Mouse (Mus musculus) liver, embryonic 16.5 days (tissue): ENCODE measurements around the gene Fstl4. TPM values are rescaled to one million over a fixed set of nuclear protein-coding genes. Genes with fewer than 3 reads are reported as not detected.

Experiments
- ATAC-seq: fragments of 200-750 bp; cut with Nextera tagmentation; 2 replicates; pipeline ENCODE4 v1.8.0; 2017; ENCODE audit warnings: low read depth, mild to moderate bottlenecking, moderate number of reproducible peaks, moderate library complexity
- H3K27ac ChIP-seq: fragments of 300-500 bp; sonication (generic); 2 replicates; pipeline ENCODE4 v1.5.1; 2014; ENCODE audit warnings: mild to moderate bottlenecking, low read length
- H3K27me3 ChIP-seq: fragments of 300-500 bp; sonication (generic); 2 replicates; pipeline ENCODE4 v1.6.1; 2014; ENCODE audit warnings: low read depth, low read length, mixed read lengths; ENCODE audit not compliant: control insufficient read depth, insufficient read depth
- H3K36me3 ChIP-seq: fragments of 300-500 bp; sonication (generic); 2 replicates; pipeline ENCODE4 v1.6.1; 2014; ENCODE audit warnings: mild to moderate bottlenecking; ENCODE audit not compliant: control insufficient read depth, insufficient read depth
- H3K4me1 ChIP-seq: fragments of 300-500 bp; sonication (generic); 2 replicates; pipeline ENCODE4 v1.6.1; 2014; ENCODE audit warnings: low read depth, low read length, mixed read lengths; ENCODE audit not compliant: control insufficient read depth
- H3K4me2 ChIP-seq: fragments of 300-500 bp; sonication (generic); 2 replicates; pipeline ENCODE4 v1.6.1; 2014; ENCODE audit warnings: low read depth, low read length, mixed read lengths
- H3K4me3 ChIP-seq: fragments of 300-500 bp; sonication (generic); 2 replicates; pipeline ENCODE4 v1.5.1; 2014; ENCODE audit warnings: low read depth, mild to moderate bottlenecking, low read length
- H3K9ac ChIP-seq: fragments of 300-500 bp; sonication (generic); 2 replicates; pipeline ENCODE4 v1.6.1; 2014; ENCODE audit warnings: low read depth, low read length
- H3K9me3 ChIP-seq: fragments of 300-500 bp; sonication (generic); replicated peaks from 2 replicates; pipeline ENCODE4 v1.6.1; 2016; ENCODE audit warnings: low read length; ENCODE audit not compliant: control insufficient read depth
- WGBS: fragments of 180-500 bp; shearing (Covaris S2); extraction: QIAGEN DNeasy Blood & Tissue Kit; methylation state at CpG from one replicate; pipeline ENCODE4 v1.1.7; 2014; ENCODE audit not compliant: insufficient replicate concordance; 5-methylcytosine and 5-hydroxymethylcytosine counted together
- polyA plus RNA-seq: library from polyadenylated mRNA; unstranded; fragments of >200 nt; fragmentation: Nextera tagmentation; extraction: Ambion mirVana; gene quantifications from 2 replicates; pipeline ENCODE4 v1.2.1, GENCODE M21; 2015

Fstl4 gene
- polyA plus RNA-seq, 1 experiment from 2014 or later: 0.08 TPM

- no peaks in the 10 kb centered on the region for H3K36me3 ChIP-seq
- H3K9ac ChIP-seq: no peak overlapping the region
- H3K27me3 ChIP-seq: no peaks in the 10 kb centered on the region
- no peak overlapping the region for H3K27ac ChIP-seq
- no peaks in the 10 kb centered on the region for H3K9me3 ChIP-seq
- no peak overlapping the region for H3K4me3 ChIP-seq
- no peaks in the 10 kb centered on the region for H3K4me1 ChIP-seq
- no peak for ATAC-seq
- 62% methylated on average over 2 of the region's 2 CpGs for WGBS
- H3K4me2 ChIP-seq: no peak overlapping the region
These were observed 151.2 kb downstream of the Fstl4 start for GRCm38 (mm10) chr11:52915648-52916047.

GRCm38 (mm10) chr11:52919231-52919960 is 155.0 kb downstream of the Fstl4 start:
- ATAC-seq: no peak
- H3K4me2 ChIP-seq: no peak overlapping the region
- no peak overlapping the region for H3K27ac ChIP-seq
- no peak overlapping the region for H3K9ac ChIP-seq
- no peaks in the 10 kb centered on the region for H3K36me3 ChIP-seq
- WGBS: 49% methylated on average over 15 of the region's 15 CpGs
- no peaks in the 10 kb centered on the region for H3K9me3 ChIP-seq
- no peaks in the 10 kb centered on the region for H3K27me3 ChIP-seq
- H3K4me1 ChIP-seq: no peaks in the 10 kb centered on the region
- H3K4me3 ChIP-seq: no peak overlapping the region

GRCm38 (mm10) chr11:52924196-52924595 is 159.8 kb downstream of the Fstl4 start:
- H3K27ac ChIP-seq: no peak overlapping the region
- no peaks in the 10 kb centered on the region for H3K36me3 ChIP-seq
- H3K4me2 ChIP-seq: no peak overlapping the region
- WGBS: 72% methylated on average over 2 of the region's 2 CpGs
- no peak for ATAC-seq
- H3K4me3 ChIP-seq: no peak overlapping the region
- no peaks in the 10 kb centered on the region for H3K4me1 ChIP-seq
- no peaks in the 10 kb centered on the region for H3K27me3 ChIP-seq
- H3K9me3 ChIP-seq: no peaks in the 10 kb centered on the region
- H3K9ac ChIP-seq: no peak overlapping the region

- 70% methylated on average over 4 of the region's 4 CpGs for WGBS
- no peak overlapping the region for H3K27ac ChIP-seq
These were observed 163.9 kb downstream of the Fstl4 start for GRCm38 (mm10) chr11:52928321-52928720.

GRCm38 (mm10) chr11:52939336-52940070 is 175.1 kb downstream of the Fstl4 start:
- no peak for ATAC-seq
- H3K4me1 ChIP-seq: no peaks in the 10 kb centered on the region
- 55% methylated on average over 12 of the region's 12 CpGs for WGBS

More at GRCm38 (mm10) chr11:52928321-52928720, 163.9 kb downstream of the Fstl4 start:
- Histone ChIP-seq H3K9me3 (no peaks in the 10 kb centered on the region), H3K36me3 (no peaks in the 10 kb centered on the region), H3K4me1 (no peaks in the 10 kb centered on the region), H3K4me3 (no peak overlapping the region), H3K27me3 (no peaks in the 10 kb centered on the region), H3K9ac (no peak overlapping the region), H3K4me2 (no peak overlapping the region)
- ATAC-seq: no peak

GRCm38 (mm10) chr11:52942967-52943366 is 178.5 kb downstream of the Fstl4 start:
- Histone ChIP-seq H3K27ac (no peak overlapping the region), H3K36me3 (no peaks in the 10 kb centered on the region), H3K4me3 (no peak overlapping the region), H3K4me1 (no peaks in the 10 kb centered on the region), H3K27me3 (no peaks in the 10 kb centered on the region), H3K9ac (no peak overlapping the region), H3K9me3 (no peaks in the 10 kb centered on the region), H3K4me2 (no peak overlapping the region)
- ATAC-seq: no peak
- WGBS: 53% methylated on average over 6 of the region's 6 CpGs

More at GRCm38 (mm10) chr11:52939336-52940070, 175.1 kb downstream of the Fstl4 start:
- Histone ChIP-seq H3K4me2 (no peak overlapping the region), H3K36me3 (no peaks in the 10 kb centered on the region), H3K27ac (no peak overlapping the region), H3K9ac (no peak overlapping the region), H3K4me3 (no peak overlapping the region), H3K9me3 (no peaks in the 10 kb centered on the region), H3K27me3 (no peaks in the 10 kb centered on the region)

- ATAC-seq: no peak
- Histone ChIP-seq H3K4me3 (no peak overlapping the region), H3K27me3 (no peaks in the 10 kb centered on the region), H3K4me1 (no peaks in the 10 kb centered on the region), H3K9me3 (no peaks in the 10 kb centered on the region), H3K4me2 (no peak overlapping the region), H3K27ac (no peak overlapping the region), H3K9ac (no peak overlapping the region), H3K36me3 (no peaks in the 10 kb centered on the region)
- 65% methylated on average over 3 of the region's 3 CpGs for WGBS
These were observed 190.6 kb downstream of the Fstl4 start for GRCm38 (mm10) chr11:52954995-52955394.

GRCm38 (mm10) chr11:52968809-52969208 is 204.4 kb downstream of the Fstl4 start:
- Histone ChIP-seq H3K4me1 (no peaks in the 10 kb centered on the region), H3K27me3 (no peaks in the 10 kb centered on the region), H3K27ac (no peak overlapping the region), H3K4me2 (no peak overlapping the region), H3K9ac (no peak overlapping the region), H3K9me3 (no peaks in the 10 kb centered on the region), H3K36me3 (no peaks in the 10 kb centered on the region), H3K4me3 (no peak overlapping the region)
- WGBS: 51% methylated on average over 9 of the region's 9 CpGs
- ATAC-seq: no peak

- H3K27me3 ChIP-seq: no peaks in the 10 kb centered on the region
- no peaks in the 10 kb centered on the region for H3K4me1 ChIP-seq
- no peak overlapping the region for H3K27ac ChIP-seq
- H3K9me3 ChIP-seq: no peaks in the 10 kb centered on the region
- no peak for ATAC-seq
- H3K4me2 ChIP-seq: no peak overlapping the region
- no peak overlapping the region for H3K4me3 ChIP-seq
- WGBS: 54% methylated on average over 6 of the region's 6 CpGs
- no peaks in the 10 kb centered on the region for H3K36me3 ChIP-seq
- H3K9ac ChIP-seq: no peak overlapping the region
These were observed 206.0 kb downstream of the Fstl4 start for GRCm38 (mm10) chr11:52970396-52970795.
